Mouse (Mus musculus) lung, postnatal 25 days (tissue): ENCODE data around the gene Igfl3.

ENCODE experiments used
- DNase-seq: peaks from one replicate; pipeline ENCODE4 v3.0.0; 2022; ENCODE audit warnings: low spot score

The Igfl3 gene

GRCm38 (mm10) chr7:18176194-18176593 lies at the start of gene Igfl3:
Gene Igfl3, plus strand, starts transcription at chr7:18176494.
- no peak for DNase-seq

GRCm38 (mm10) chr7:18210938-18211337 lies 34.6 kb downstream of the Igfl3 start:
- DNase-seq: no peak

GRCm38 (mm10) chr7:18214699-18215098 lies 38.4 kb downstream of the Igfl3 start:
- no peak for DNase-seq
